Mouse (Mus musculus) kidney, postnatal 0 days (tissue): ENCODE measurements around the gene Gphb5. TPM values are rescaled to one million over a fixed set of nuclear protein-coding genes. Genes with fewer than 3 reads are reported as not detected.

Source experiments
- ATAC-seq: fragments of 200-750 bp; cut with Nextera tagmentation; replicated peaks from 2 replicates; pipeline ENCODE4 v1.8.0; 2017; ENCODE audit warnings: low read depth, moderate number of reproducible peaks, moderate TSS enrichment, moderate library complexity; ENCODE audit not compliant: low FRiP score
- DNase-seq: peaks from one replicate; pipeline ENCODE4 v3.0.0-alpha.2; 2016; ENCODE audit warnings: low spot score
- H3K27ac ChIP-seq: fragments of 300-500 bp; sonication (generic); 2 replicates; pipeline ENCODE4 v1.5.1; 2014; ENCODE audit warnings: mild to moderate bottlenecking
- H3K27me3 ChIP-seq: fragments of 300-500 bp; sonication (generic); 2 replicates; pipeline ENCODE4 v1.6.1; 2014; ENCODE audit warnings: low read length, mixed read lengths; ENCODE audit not compliant: insufficient read depth
- H3K36me3 ChIP-seq: fragments of 300-500 bp; sonication (generic); 2 replicates; pipeline ENCODE4 v1.6.1; 2014; ENCODE audit warnings: low read length, mixed read lengths; ENCODE audit not compliant: insufficient read depth
- H3K4me1 ChIP-seq: fragments of 300-500 bp; sonication (generic); replicated peaks from 2 replicates; pipeline ENCODE4 v1.6.1; 2014; ENCODE audit warnings: antibody characterized with exemption, low read length, mixed read lengths; ENCODE audit not compliant: insufficient read depth
- H3K4me2 ChIP-seq: fragments of 300-500 bp; sonication (generic); 2 replicates; pipeline ENCODE4 v1.6.1; 2014; ENCODE audit warnings: mild to moderate bottlenecking, low read length, moderate library complexity, mixed read lengths
- H3K4me3 ChIP-seq: fragments of 300-500 bp; sonication (generic); replicated peaks from 2 replicates; pipeline ENCODE4 v1.5.1; 2014; ENCODE audit warnings: low read depth, low read length
- H3K9ac ChIP-seq: fragments of 300-500 bp; sonication (generic); 2 replicates; pipeline ENCODE4 v1.6.1; 2014; ENCODE audit warnings: low read depth, low read length
- H3K9me3 ChIP-seq: fragments of 300-500 bp; sonication (generic); replicated peaks from 2 replicates; pipeline ENCODE4 v1.6.1; 2016; ENCODE audit warnings: low read length, inconsistent platforms, mixed read lengths
- CTCF ChIP-seq: IDR thresholded peaks from 2 replicates; pipeline ENCODE4 v1.5.1; 2016; ENCODE audit warnings: antibody characterized with exemption, low read depth, mild to moderate bottlenecking, moderate library complexity
- WGBS: fragments of 180-500 bp; shearing (Covaris S2); extraction: QIAGEN DNeasy Blood & Tissue Kit; methylation state at CpG from one replicate; pipeline ENCODE4 v1.1.7; 2014; 5-methylcytosine and 5-hydroxymethylcytosine counted together
- polyA plus RNA-seq: library from polyadenylated mRNA; unstranded; fragments of >200 nt; fragmentation: Nextera tagmentation; extraction: Ambion mirVana; gene quantifications from 2 replicates; pipeline ENCODE4 v1.2.1, GENCODE M21; 2015

Gphb5 gene
- not detected in 2 replicates for polyA plus RNA-seq

DNA sequence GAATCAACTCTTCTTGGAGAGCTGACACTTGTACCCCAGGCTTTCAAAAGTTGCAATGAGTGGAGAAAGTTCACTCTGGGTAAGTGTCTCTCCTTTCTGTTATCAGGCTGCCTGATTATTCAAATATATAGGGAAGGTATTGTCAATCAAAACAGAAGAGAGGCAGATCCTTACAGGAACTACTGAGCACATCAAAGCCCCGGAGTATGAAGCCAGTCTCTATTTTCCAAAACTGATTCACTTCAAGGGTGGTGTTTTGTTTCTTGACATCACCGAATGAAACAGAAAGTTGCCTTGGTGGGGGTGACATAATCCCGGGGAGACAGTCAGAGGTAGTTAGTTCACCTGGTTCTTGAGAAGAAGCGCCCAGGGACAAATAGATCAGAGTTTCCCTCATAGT is at the start of gene Gphb5:
Gphb5 (minus strand) TSS at position 101 of the 400 bp plus-strand sequence.
- H3K4me3 ChIP-seq, result no peak within 1 kb of the TSS
- DNase-seq, result no peak
- no peaks in the 10 kb centered on the region for H3K27me3 ChIP-seq
- 83% methylated on average over 4 of the region's 4 CpGs for WGBS
- no peaks in the 10 kb centered on the region for H3K9me3 ChIP-seq
- H3K27ac ChIP-seq, result no peak within 1 kb of the TSS
- no peak for TF ChIP-seq CTCF
- H3K4me1 ChIP-seq, result no peaks in the 10 kb centered on the region
- no peak within 1 kb of the TSS for H3K4me2 ChIP-seq
- no peak within 1 kb of the TSS for H3K9ac ChIP-seq
- no peaks in the 10 kb centered on the region for H3K36me3 ChIP-seq
- no peak for ATAC-seq

DNA sequence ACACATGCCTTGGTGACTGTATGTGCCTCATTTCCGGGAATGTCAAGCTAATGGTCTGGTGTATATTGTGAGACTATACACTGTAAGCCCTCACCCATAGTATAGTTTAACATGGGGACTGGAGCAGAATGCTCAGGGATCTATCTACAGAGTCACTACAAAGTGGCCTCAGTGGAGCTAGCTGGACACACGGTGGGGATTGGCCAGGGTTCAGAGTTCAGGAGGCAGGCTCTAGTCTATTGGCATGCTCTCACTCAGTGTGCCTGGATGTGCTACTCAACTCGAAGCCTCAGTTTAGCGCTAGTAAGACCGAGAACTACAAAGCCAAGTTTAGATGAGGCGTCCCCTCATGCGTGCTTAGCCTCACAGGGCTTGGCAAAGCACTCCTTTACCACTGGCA is 49.6 kb upstream of the Gphb5 start:
- Histone ChIP-seq H3K27ac (no peak overlapping the region), H3K4me3 (no peak overlapping the region), H3K9me3 (no peaks in the 10 kb centered on the region), H3K36me3 (peaks cover 35% of the 10 kb centered on the region; the same call in 1 of the 2 replicates), H3K4me1 (no peaks in the 10 kb centered on the region), H3K27me3 (no peaks in the 10 kb centered on the region), H3K9ac (no peak overlapping the region), H3K4me2 (no peak overlapping the region)
- ATAC-seq (no peak), DNase-seq (no peak)
- TF ChIP-seq CTCF, result no peak
- WGBS, result 86% methylated on average over 7 of the region's 7 CpGs

DNA sequence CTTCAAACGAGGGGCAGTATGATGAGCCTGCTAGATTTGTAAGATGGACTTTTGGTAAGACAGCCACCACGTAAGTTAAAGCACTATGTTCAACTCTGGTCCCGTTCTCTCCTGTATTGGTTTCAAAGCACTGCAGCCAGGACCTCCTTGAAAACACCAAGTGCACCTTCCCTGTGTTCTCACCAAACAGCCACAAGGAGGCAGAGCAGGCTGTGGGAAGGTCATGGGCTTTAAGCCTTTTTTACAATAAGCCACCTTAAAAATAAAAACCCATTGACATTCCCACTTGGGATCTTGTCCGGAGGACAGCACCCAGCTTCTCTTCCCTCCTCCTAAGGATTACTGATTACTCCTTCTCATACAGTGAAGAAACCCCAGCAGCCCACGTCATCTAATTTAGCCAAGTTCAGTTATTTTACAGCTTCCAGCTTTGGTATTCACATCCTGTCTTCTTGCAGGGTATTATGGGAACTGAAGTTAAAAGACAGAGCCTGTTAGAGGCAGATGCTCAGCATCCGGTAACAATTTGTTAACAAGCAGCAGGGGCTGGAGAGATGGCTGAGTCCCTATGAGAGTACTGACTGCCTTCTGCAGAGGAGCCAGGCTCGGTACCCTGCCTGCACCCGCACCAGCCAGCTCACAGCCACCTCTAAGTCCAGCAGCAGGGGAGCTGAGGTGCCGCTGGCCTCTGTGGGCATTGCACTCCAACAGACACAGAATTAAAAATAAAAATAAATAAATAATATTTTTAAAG is 47.6 kb upstream of the Gphb5 start:
- H3K4me1 ChIP-seq, result no peaks in the 10 kb centered on the region
- ATAC-seq (peak; percentile 57), DNase-seq (peak; percentile 64)
- no peaks in the 10 kb centered on the region for H3K27me3 ChIP-seq
- no peak overlapping the region for H3K4me2 ChIP-seq
- H3K4me3 ChIP-seq, result no peak overlapping the region
- no peak overlapping the region for H3K9ac ChIP-seq
- 80% methylated on average over 9 of the region's 9 CpGs for WGBS
- H3K36me3 ChIP-seq, result peaks cover 47% of the 10 kb centered on the region
- H3K27ac ChIP-seq, result no peak overlapping the region
- TF ChIP-seq CTCF, result peak; percentile 82
- H3K9me3 ChIP-seq, result no peaks in the 10 kb centered on the region

- Histone ChIP-seq H3K27me3 (no peaks in the 10 kb centered on the region), H3K36me3 (peaks cover 40% of the 10 kb centered on the region), H3K27ac (no peak overlapping the region), H3K9me3 (no peaks in the 10 kb centered on the region), H3K9ac (no peak overlapping the region), H3K4me2 (no peak overlapping the region), H3K4me3 (no peak overlapping the region), H3K4me1 (no peaks in the 10 kb centered on the region)
- no peak for ATAC-seq
- no peak for TF ChIP-seq CTCF
- WGBS, result 86% methylated on average over 5 of the region's 5 CpGs
- no peak for DNase-seq
Measured at GRCm38 (mm10) chr12:75460561-75460960, 44.0 kb upstream of the Gphb5 start.

GRCm38 (mm10) chr12:75459656-75460055 is 43.1 kb upstream of the Gphb5 start:
- Histone ChIP-seq H3K36me3 (peaks cover 32% of the 10 kb centered on the region), H3K4me1 (no peaks in the 10 kb centered on the region), H3K4me2 (no peak overlapping the region), H3K9ac (no peak overlapping the region), H3K27me3 (no peaks in the 10 kb centered on the region), H3K27ac (no peak overlapping the region), H3K9me3 (no peaks in the 10 kb centered on the region), H3K4me3 (no peak overlapping the region)
- DNase-seq (no peak), ATAC-seq (no peak)
- no peak for TF ChIP-seq CTCF
- 92% methylated on average over 5 of the region's 5 CpGs for WGBS

GRCm38 (mm10) chr12:75453441-75453840 is 36.9 kb upstream of the Gphb5 start:
- Histone ChIP-seq H3K4me3 (no peak overlapping the region), H3K9ac (no peak overlapping the region), H3K36me3 (peaks cover 15% of the 10 kb centered on the region), H3K27ac (no peak overlapping the region), H3K4me1 (no peaks in the 10 kb centered on the region), H3K4me2 (no peak overlapping the region), H3K27me3 (no peaks in the 10 kb centered on the region), H3K9me3 (no peaks in the 10 kb centered on the region)
- 89% methylated on average over 6 of the region's 6 CpGs for WGBS
- TF ChIP-seq CTCF, result no peak
- ATAC-seq (no peak), DNase-seq (no peak)
